Mouse (Mus musculus) hematopoietic stem cell, adult 5-6 weeks (primary cell): ENCODE measurements around the gene Gba2. TPM values are rescaled to one million over a fixed set of nuclear protein-coding genes. Genes with fewer than 3 reads are reported as not detected.
"Not testable (repeated sequence)": the region's sequence is repeated elsewhere in the genome, so short reads cannot be mapped to it uniquely, and the experiment has no call there.

Source experiments
- ATAC-seq, 2 experiments: fragments of 125-278 bp in 1 of 2; replicated peaks in 1 of 2; 2 replicates each; pipeline ENCODE4 v1.8.0; 2016 to 2017; ENCODE audit warnings: inconsistent platforms in 2 of 2, mild to moderate bottlenecking in 2 of 2, moderate number of reproducible peaks in 2 of 2, low read depth in 1 of 2, moderate TSS enrichment in 1 of 2; ENCODE audit not compliant: low FRiP score in 2 of 2, poor library complexity in 2 of 2, severe bottlenecking in 2 of 2, insufficient read depth in 1 of 2, low TSS enrichment in 1 of 2
- total RNA-seq: library from RNA; stranded (forward); fragments of 172-1452, 232-1000 nt; gene quantifications from 2 replicates; pipeline ENCODE4 v1.2.3, GENCODE M21; 2017

Gene Gba2
- 11.9 and 19.9 TPM in 2 replicates for total RNA-seq

- ATAC-seq, result peak; percentile 78 to 88
Measured at GRCm38 (mm10) chr4:43578376-43579204, at the start of gene Gba2, which contains the start of gene Rgp1. Gene Gba2, minus strand, starts transcription at chr4:43578873. Gene Rgp1, plus strand, starts transcription at chr4:43578715.

GRCm38 (mm10) chr4:43620146-43620778, 41.6 kb upstream of the Gba2 start:
- no peak for ATAC-seq

- ATAC-seq, result peak; percentile 69 to 81; a peak in 3 of 4 replicates
Measured at GRCm38 (mm10) chr4:43613060-43613730, 34.5 kb upstream of the Gba2 start.

GRCm38 (mm10) chr4:43612534-43612933, 33.9 kb upstream of the Gba2 start:
- ATAC-seq, result peak; percentile 7 to 32; a peak in 1 of 4 replicates

- peak; percentile 42 to 86 for ATAC-seq
Measured at GRCm38 (mm10) chr4:43604751-43605685, 26.3 kb upstream of the Gba2 start.

GRCm38 (mm10) chr4:43604099-43604498, 25.4 kb upstream of the Gba2 start:
- ATAC-seq, result no peak

GRCm38 (mm10) chr4:43600195-43600934, 21.7 kb upstream of the Gba2 start:
- ATAC-seq, result no peak

- ATAC-seq, result no peak
Measured at GRCm38 (mm10) chr4:43598650-43599380, 20.1 kb upstream of the Gba2 start.

GRCm38 (mm10) chr4:43598200-43598599, 19.5 kb upstream of the Gba2 start:
- ATAC-seq, result no peak; a peak in 1 of 4 replicates

GRCm38 (mm10) chr4:43596597-43596996, 17.9 kb upstream of the Gba2 start:
- ATAC-seq, result not testable (repeated sequence)

- ATAC-seq, result peak; percentile 44 to 56; a peak in 2 of 4 replicates
Measured at GRCm38 (mm10) chr4:43593453-43593852, 14.8 kb upstream of the Gba2 start.

- ATAC-seq, result no peak
Measured at GRCm38 (mm10) chr4:43591961-43592360, 13.3 kb upstream of the Gba2 start.

- ATAC-seq, result peak in 1 of 2 experiments; percentile 40; a peak in 1 of 4 replicates
Measured at GRCm38 (mm10) chr4:43591543-43591942, 12.9 kb upstream of the Gba2 start.

- peak in 1 of 2 experiments; percentile 43; a peak in 2 of 4 replicates for ATAC-seq
Measured at GRCm38 (mm10) chr4:43587681-43588080, 9.0 kb upstream of the Gba2 start.

- 0 out of 4 replicates have a peak, but pooled peaks have one; percentile 2 to 20 for ATAC-seq
Measured at GRCm38 (mm10) chr4:43586411-43586810, 7.7 kb upstream of the Gba2 start.

- no peak for ATAC-seq
Measured at GRCm38 (mm10) chr4:43585682-43586081, 7.0 kb upstream of the Gba2 start.
